Mouse (Mus musculus): Measurements from ENCODE around the gene Ankrd40.

DNA sequence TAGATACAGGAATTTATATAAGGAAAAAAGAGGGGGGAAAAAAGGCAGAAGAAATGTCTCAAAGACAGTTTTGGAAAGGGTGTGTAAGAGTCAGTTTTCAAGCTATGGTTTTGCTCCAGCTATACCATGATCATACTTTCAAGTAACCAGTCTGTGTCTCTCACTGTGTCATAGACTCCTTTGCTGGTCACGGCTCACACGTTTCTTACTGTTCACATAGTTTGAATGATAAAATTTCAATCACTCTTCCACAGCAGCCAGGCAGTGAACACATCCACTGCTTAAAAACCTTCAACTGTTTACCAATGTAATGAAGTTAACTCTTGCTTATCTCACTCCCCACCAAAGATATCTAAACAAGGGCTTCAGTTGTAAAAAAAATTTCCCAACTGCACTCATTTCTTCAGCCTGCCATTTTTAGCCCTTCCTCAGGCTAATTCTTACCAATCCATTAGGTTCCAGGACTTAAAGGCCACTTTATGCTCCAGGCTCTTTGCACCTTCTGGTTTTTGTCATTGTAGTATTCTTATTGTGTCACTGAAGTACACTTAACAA, 13.6 kb upstream of the Ankrd40 start:
- TF ChIP-seq USF1 (IDR thresholded peaks at IDR 0.05; ENCODE audit: low read depth, low read length) (no peak), CTCF (conservative IDR thresholded peaks at IDR 0.05 in 1 of 2, IDR thresholded peaks at IDR 0.05 in 1 of 2; ENCODE audit: low read depth in 2 of 2, low read length in 2 of 2) (no peak), KAT2A (IDR thresholded peaks at IDR 0.05; ENCODE audit: insufficient replicate concordance, low read length) (no peak), POLR2A (IDR thresholded peaks at IDR 0.05; ENCODE audit: low read depth, low read length) (no peak), BHLHE40 (IDR thresholded peaks at IDR 0.05; ENCODE audit: low read depth, low read length) (no peak)
